Mouse (Mus musculus) thymus, adult 2 months (tissue): ENCODE measurements around the gene Plekhg2.

Experiments
- CTCF ChIP-seq: fragments of 200-500 bp; IDR thresholded peaks from 2 replicates; pipeline ENCODE4 v1.5.1; 2012; ENCODE audit warnings: mild to moderate bottlenecking, control low read depth, low read length, moderate library complexity, borderline replicate concordance; ENCODE audit not compliant: control insufficient read depth, poor library complexity, insufficient read depth; ENCODE audit errors: extremely low read depth
- POLR2A ChIP-seq: fragments of 200-500 bp; IDR thresholded peaks from 2 replicates; pipeline ENCODE4 v1.6.1; 2012; ENCODE audit warnings: mild to moderate bottlenecking, low read length, control low read depth, moderate library complexity; ENCODE audit not compliant: control insufficient read depth, poor library complexity, insufficient read depth; ENCODE audit errors: extremely low read depth

GRCm38 (mm10) chr7:28382347-28382951 lies 10.1 kb upstream of the Plekhg2 start:
- TF ChIP-seq CTCF (no peak), POLR2A (no peak; the same call in 1 of the 2 replicates)
